Mouse (Mus musculus): ENCODE measurements around the gene Ccdc107.

DNA sequence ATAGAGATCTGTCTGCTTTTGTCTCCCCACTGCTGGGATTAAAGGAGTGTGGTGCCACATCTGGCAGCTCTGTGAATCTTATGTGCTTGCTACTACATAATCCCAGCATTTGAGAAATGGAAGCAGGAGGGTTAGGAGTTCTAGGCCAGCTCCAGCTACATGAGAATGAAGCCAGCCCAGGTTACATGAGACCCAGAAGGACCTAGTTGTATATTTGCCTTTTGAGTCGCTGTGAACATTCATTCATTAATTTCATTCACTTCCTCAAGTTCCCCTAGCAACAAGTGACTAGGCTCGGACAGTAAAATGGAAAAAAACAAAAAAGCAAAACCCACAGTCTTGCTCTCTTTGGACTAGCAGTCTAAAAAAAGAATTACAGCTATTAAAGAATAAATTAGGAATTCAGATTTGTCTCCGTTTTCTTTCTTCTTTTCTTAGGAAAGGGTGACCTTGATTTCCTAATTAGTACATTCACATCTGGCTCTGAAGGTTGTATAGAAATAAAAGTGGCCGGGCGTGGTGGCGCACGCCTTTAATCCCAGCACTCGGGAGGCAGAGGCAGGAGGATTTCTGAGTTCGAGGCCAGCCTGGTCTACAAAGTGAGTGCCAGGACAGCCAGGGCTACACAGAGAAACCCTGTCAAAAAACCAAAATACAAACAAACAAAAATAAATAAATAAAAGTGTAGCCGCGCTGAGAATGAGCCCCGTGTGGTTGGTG, 439 bp upstream of the Ccdc107 start:
- TF ChIP-seq CTCF (IDR thresholded peaks at IDR 0.05; ENCODE audit: borderline replicate concordance, insufficient read depth, low read depth, low read length) (no peak), POLR2A (IDR thresholded peaks at IDR 0.05; ENCODE audit: borderline replicate concordance, insufficient read depth, low read length) (no peak)
